16 mouse cellular contexts compared by ENCODE assay signal in genomic region chr16:13621745-13622507, GRCm38 (mm10).
"Had no signal": no experiment of that assay in that cellular context is flagged by ENCODE, and none has a peak within 500 bp of the region (broad histone marks: within the 10 kb centered on the region; RNA-seq: fewer than 3 reads in every experiment).

No protein-coding gene starts in this region.

- H3K27ac ChIP-seq: limb, embryonic 15.5 days; midbrain, embryonic 15.5 days; neural tube, embryonic 12.5 days had no signal

- ATAC-seq: midbrain, embryonic 15.5 days had no signal

- DNase-seq: kidney, adult 2 months; kidney, postnatal 36 days; layer of hippocampus, adult 9-11 months; layer of hippocampus, postnatal 36 days; lung, adult 2 months; lung, postnatal 10 days; lung, postnatal 4 days; retina, postnatal 1 day; right cerebral cortex, postnatal 4 days; spleen, adult 18-20 months; thymus, adult 2 months; thymus, postnatal 25 days had no signal

- H3K4me1 ChIP-seq: limb, embryonic 15.5 days; midbrain, embryonic 15.5 days; neural tube, embryonic 12.5 days had no signal

- H3K4me2 ChIP-seq: limb, embryonic 15.5 days; midbrain, embryonic 11.5 days; midbrain, embryonic 15.5 days; neural tube, embryonic 12.5 days had no signal

- H3K9me3 ChIP-seq: limb, embryonic 15.5 days; midbrain, embryonic 15.5 days; neural tube, embryonic 12.5 days had no signal

- H3K4me3 ChIP-seq: limb, embryonic 15.5 days; midbrain, embryonic 15.5 days; neural tube, embryonic 12.5 days had no signal

- H3K36me3 ChIP-seq: midbrain, embryonic 15.5 days had no signal

- H3K27me3 ChIP-seq: limb, embryonic 15.5 days; midbrain, embryonic 15.5 days; neural tube, embryonic 12.5 days had no signal

- H3K9ac ChIP-seq: limb, embryonic 15.5 days; midbrain, embryonic 15.5 days; neural tube, embryonic 12.5 days had no signal
